Comparison of ENCODE assay signal across 30 mouse cellular contexts in genomic region chr4:32787110-32787509, GRCm38 (mm10).
"Had no signal": no experiment of that assay in that cellular context is flagged by ENCODE, and none has a peak within 500 bp of the region (broad histone marks: within the 10 kb centered on the region; RNA-seq: fewer than 3 reads in every experiment).

No protein-coding gene starts in this region.

- H3K4me1 ChIP-seq: limb, embryonic 10.5 days; limb, embryonic 12.5 days; limb, embryonic 13.5 days; limb, embryonic 15.5 days; liver, embryonic 12.5 days; liver, embryonic 13.5 days; liver, embryonic 15.5 days; lung, embryonic 15.5 days; midbrain, embryonic 10.5 days; midbrain, embryonic 12.5 days; midbrain, embryonic 13.5 days; midbrain, embryonic 15.5 days had no signal

- H3K9me3 ChIP-seq: limb, embryonic 10.5 days; limb, embryonic 15.5 days; liver, embryonic 15.5 days; lung, embryonic 15.5 days; midbrain, embryonic 12.5 days; midbrain, embryonic 13.5 days; midbrain, embryonic 15.5 days had no signal

- H3K4me2 ChIP-seq: limb, embryonic 12.5 days; limb, embryonic 13.5 days; limb, embryonic 15.5 days; liver, embryonic 12.5 days; liver, embryonic 13.5 days; liver, embryonic 15.5 days; lung, embryonic 14.5 days; lung, embryonic 15.5 days; midbrain, embryonic 11.5 days; midbrain, embryonic 12.5 days; midbrain, embryonic 13.5 days; midbrain, embryonic 15.5 days had no signal

- H3K9ac ChIP-seq: limb, embryonic 12.5 days; limb, embryonic 13.5 days; limb, embryonic 15.5 days; liver, embryonic 12.5 days; liver, embryonic 13.5 days; liver, embryonic 14.5 days; liver, embryonic 15.5 days; lung, embryonic 14.5 days; lung, embryonic 15.5 days; midbrain, embryonic 12.5 days; midbrain, embryonic 13.5 days; midbrain, embryonic 15.5 days had no signal

- H3K4me3 ChIP-seq: left cerebral cortex, adult 2 months; limb, embryonic 10.5 days; limb, embryonic 12.5 days; limb, embryonic 13.5 days; limb, embryonic 15.5 days; liver, embryonic 12.5 days; liver, embryonic 13.5 days; liver, embryonic 15.5 days; lung, embryonic 15.5 days; megakaryocyte, embryonic 14.5 days; midbrain, embryonic 10.5 days; midbrain, embryonic 12.5 days; midbrain, embryonic 13.5 days; midbrain, embryonic 15.5 days; myocyte had no signal

- H3K27me3 ChIP-seq: limb, embryonic 12.5 days; limb, embryonic 13.5 days; limb, embryonic 15.5 days; liver, embryonic 12.5 days; liver, embryonic 13.5 days; liver, embryonic 15.5 days; lung, embryonic 15.5 days; megakaryocyte, embryonic 14.5 days; midbrain, embryonic 12.5 days; midbrain, embryonic 13.5 days; midbrain, embryonic 15.5 days had no signal

- H3K36me3 ChIP-seq: limb, embryonic 10.5 days; limb, embryonic 12.5 days; limb, embryonic 13.5 days; limb, embryonic 15.5 days; liver, embryonic 12.5 days; liver, embryonic 13.5 days; liver, embryonic 15.5 days; lung, embryonic 15.5 days; midbrain, embryonic 12.5 days; midbrain, embryonic 13.5 days; midbrain, embryonic 15.5 days had no signal

- DNase-seq: left cerebral cortex, postnatal 4 days; liver; liver, embryonic 13.5 days; lung, adult 18-20 months; lung, adult 2 months; lung, embryonic 14.5 days; lung, postnatal 10 days; lung, postnatal 14 days; lung, postnatal 36 days; lung, postnatal 4 days; midbrain, embryonic 14.5 days had no signal

- H3K27ac ChIP-seq: left cerebral cortex, adult 2 months; limb, embryonic 10.5 days; limb, embryonic 12.5 days; limb, embryonic 13.5 days; limb, embryonic 15.5 days; liver, embryonic 12.5 days; liver, embryonic 13.5 days; liver, embryonic 14.5 days; liver, embryonic 15.5 days; lung, embryonic 15.5 days; macrophage; midbrain, embryonic 10.5 days; midbrain, embryonic 12.5 days; midbrain, embryonic 13.5 days; midbrain, embryonic 15.5 days had no signal

- ATAC-seq: liver, embryonic 12.5 days; lung, postnatal 0 days; midbrain, embryonic 13.5 days; midbrain, embryonic 15.5 days; midbrain, embryonic 16.5 days had no signal
